Mouse (Mus musculus) brain, embryonic 14.5 days (tissue): Measurements from ENCODE around the gene Gpr84. TPM values are rescaled to one million over a fixed set of nuclear protein-coding genes. Genes with fewer than 3 reads are reported as not detected.
"Not testable (repeated sequence)": the region's sequence is repeated elsewhere in the genome, so short reads cannot be mapped to it uniquely, and the experiment has no call there.

Experiments
- DNase-seq: peaks from one replicate; pipeline ENCODE4 v3.0.0-alpha.2; 2011; ENCODE audit warnings: low read depth
- CTCF ChIP-seq: fragments of 200-500 bp; IDR thresholded peaks from 2 replicates; pipeline ENCODE4 v1.5.1; 2012; ENCODE audit warnings: inconsistent platforms, mild to moderate bottlenecking, moderate library complexity, borderline replicate concordance; ENCODE audit not compliant: insufficient read depth, insufficient read length; ENCODE audit errors: extremely low read depth
- POLR2A ChIP-seq: fragments of 200-500 bp; IDR thresholded peaks from 2 replicates; pipeline ENCODE4 v1.6.1; 2012; ENCODE audit warnings: mild to moderate bottlenecking, inconsistent platforms, borderline replicate concordance; ENCODE audit not compliant: poor library complexity, insufficient read depth, insufficient read length, severe bottlenecking; ENCODE audit errors: extremely low read depth
- polyA plus RNA-seq: library from polyadenylated mRNA; depleted of rRNA; stranded (reverse); fragments of >200 nt; gene quantifications from 2 replicates; pipeline ENCODE4 v1.2.3, GENCODE M21; 2012; rRNA removed

Gene Gpr84
- polyA plus RNA-seq, 1 experiment: 0.30 TPM

GRCm38 (mm10) chr15:103279750-103280149 lies 30.7 kb downstream of the Gpr84 start:
- DNase-seq: no peak
- TF ChIP-seq CTCF: no peak
- TF ChIP-seq POLR2A: no peak

GRCm38 (mm10) chr15:103277949-103278348 lies 32.5 kb downstream of the Gpr84 start:
- TF ChIP-seq CTCF: no peak
- no peak for TF ChIP-seq POLR2A

GRCm38 (mm10) chr15:103275943-103276342 lies 34.5 kb downstream of the Gpr84 start:
- DNase-seq: not testable (repeated sequence)

More at GRCm38 (mm10) chr15:103277949-103278348, 32.5 kb downstream of the Gpr84 start:
- no peak for DNase-seq

GRCm38 (mm10) chr15:103272419-103273279 lies 37.8 kb downstream of the Gpr84 start, which contains the start of gene Copz1:
Gene Copz1, plus strand, starts transcription at chr15:103272714.
- peak; percentile 100 for DNase-seq
- peak; percentile 20; the same call in 1 of the 2 replicates for TF ChIP-seq CTCF
- peak; percentile 50; the same call in 1 of the 2 replicates for TF ChIP-seq POLR2A

GRCm38 (mm10) chr15:103268903-103269302 lies 41.5 kb downstream of the Gpr84 start:
- no peak for TF ChIP-seq POLR2A
- no peak for TF ChIP-seq CTCF
- no peak for DNase-seq

GRCm38 (mm10) chr15:103264794-103265193 lies 45.6 kb downstream of the Gpr84 start:
- TF ChIP-seq CTCF: no peak
- no peak for TF ChIP-seq POLR2A
- DNase-seq: no peak

- no peak for TF ChIP-seq CTCF
- TF ChIP-seq POLR2A: no peak
- no peak for DNase-seq
These were observed 50.4 kb downstream of the Gpr84 start for GRCm38 (mm10) chr15:103259989-103260388.

GRCm38 (mm10) chr15:103259162-103259561 lies 51.2 kb downstream of the Gpr84 start:
- no peak for DNase-seq
- TF ChIP-seq POLR2A (no peak), CTCF (no peak)

Other genes starting within 250 kb of the Gpr84 start
- gene Smug1, start 143.5 kb downstream of the Gpr84 start, polyA plus RNA-seq: 30.5 and 31.6 TPM in 2 replicates
- 101 and 118 TPM in 2 replicates for gene Cbx5, start 70.8 kb downstream of the Gpr84 start, polyA plus RNA-seq
- 976 and 1,085 TPM in 2 replicates for gene Hnrnpa1, start 70.2 kb downstream of the Gpr84 start, polyA plus RNA-seq
- gene Nfe2, start 52.2 kb downstream of the Gpr84 start, polyA plus RNA-seq: 0.53 and 1.2 TPM in 2 replicates
- gene Copz1, start 37.9 kb downstream of the Gpr84 start, polyA plus RNA-seq: 165 and 192 TPM in 2 replicates
- 20.3 and 37.5 TPM in 2 replicates for gene Zfp385a, start 29.5 kb upstream of the Gpr84 start, polyA plus RNA-seq
- 7.6 and 11.1 TPM in 2 replicates for gene Itga5, start 56.2 kb upstream of the Gpr84 start, polyA plus RNA-seq
- not detected in 2 replicates for gene Gtsf1, start 119.9 kb upstream of the Gpr84 start, polyA plus RNA-seq
- not detected in 2 replicates for gene Gtsf2, start 137.9 kb upstream of the Gpr84 start, polyA plus RNA-seq
- gene Nckap1l, start 143.2 kb upstream of the Gpr84 start, polyA plus RNA-seq: 1.6 and 2.2 TPM in 2 replicates
- gene Pde1b, start 192.4 kb upstream of the Gpr84 start, polyA plus RNA-seq: 92.4 and 94.5 TPM in 2 replicates
- 63.5 and 68.4 TPM in 2 replicates for gene Ppp1r1a, start 227.4 kb upstream of the Gpr84 start, polyA plus RNA-seq